Mouse (Mus musculus) stomach, postnatal 0 days (tissue): ENCODE measurements around the gene Pqbp1. TPM values are rescaled to one million over a fixed set of nuclear protein-coding genes. Genes with fewer than 3 reads are reported as not detected.
"Not testable (repeated sequence)": the region's sequence is repeated elsewhere in the genome, so short reads cannot be mapped to it uniquely, and the experiment has no call there.

Experiments
- ATAC-seq: fragments of 200-750 bp; cut with Nextera tagmentation; 2 replicates; pipeline ENCODE4 v1.8.0; 2017; ENCODE audit not compliant: low FRiP score, low TSS enrichment
- DNase-seq: peaks from one replicate; pipeline ENCODE4 v3.0.0-alpha.2; 2016; ENCODE audit warnings: low spot score
- H3K27ac ChIP-seq: fragments of 300-500 bp; sonication (generic); replicated peaks from 2 replicates; pipeline ENCODE4 v1.5.1; 2014; ENCODE audit warnings: mild to moderate bottlenecking, control low read depth
- H3K27me3 ChIP-seq: fragments of 300-500 bp; sonication (generic); 2 replicates; pipeline ENCODE4 v1.6.1; 2014; ENCODE audit warnings: low read length; ENCODE audit not compliant: control insufficient read depth, insufficient read depth
- H3K36me3 ChIP-seq: fragments of 300-500 bp; sonication (generic); 2 replicates; pipeline ENCODE4 v1.6.1; 2014; ENCODE audit warnings: low read length, mixed read lengths; ENCODE audit not compliant: control insufficient read depth, insufficient read depth
- H3K4me1 ChIP-seq: fragments of 300-500 bp; sonication (generic); replicated peaks from 2 replicates; pipeline ENCODE4 v1.6.1; 2014; ENCODE audit warnings: antibody characterized with exemption; ENCODE audit not compliant: control insufficient read depth, insufficient read depth
- H3K4me2 ChIP-seq: fragments of 300-500 bp; sonication (generic); replicated peaks from 2 replicates; pipeline ENCODE4 v1.6.1; 2014; ENCODE audit warnings: low read depth, mild to moderate bottlenecking, control low read depth, moderate library complexity
- H3K4me3 ChIP-seq: fragments of 300-500 bp; sonication (generic); 2 replicates; pipeline ENCODE4 v1.5.1; 2014; ENCODE audit warnings: low read depth, low read length, control low read depth
- H3K9ac ChIP-seq: fragments of 300-500 bp; sonication (generic); 2 replicates; pipeline ENCODE4 v1.6.1; 2014; ENCODE audit warnings: mild to moderate bottlenecking, low read length, control low read depth, mixed read lengths
- H3K9me3 ChIP-seq: fragments of 300-500 bp; sonication (generic); 2 replicates; pipeline ENCODE4 v1.6.1; 2016; ENCODE audit warnings: low read length; ENCODE audit not compliant: control insufficient read depth
- CTCF ChIP-seq: IDR thresholded peaks from 2 replicates; pipeline ENCODE4 v1.5.1; 2016; ENCODE audit warnings: antibody characterized with exemption, low read depth, mild to moderate bottlenecking, moderate library complexity
- EP300 ChIP-seq: optimal IDR thresholded peaks from 2 replicates; pipeline ENCODE3; 2016; ENCODE audit warnings: antibody characterized with exemption
- WGBS: fragments of 180-500 bp; shearing (Covaris S2); extraction: QIAGEN DNeasy Blood & Tissue Kit; methylation state at CpG from one replicate; pipeline ENCODE4 v1.1.7; 2014; 5-methylcytosine and 5-hydroxymethylcytosine counted together
- polyA plus RNA-seq: library from polyadenylated mRNA; unstranded; fragments of >200 nt; fragmentation: Nextera tagmentation; extraction: Ambion mirVana; gene quantifications from 2 replicates; pipeline ENCODE4 v1.2.1, GENCODE M21; 2015

Pqbp1 gene
- polyA plus RNA-seq, 1 experiment from 2014 or later: 62.2 TPM

- TF ChIP-seq CTCF (peak; percentile 37), EP300 (no peak)
Observed at GRCm38 (mm10) chrX:7936874-7937273, 37.8 kb upstream of the Pqbp1 start.

GRCm38 (mm10) chrX:7928270-7928790 is 29.3 kb upstream of the Pqbp1 start, which contains the start of gene Eras:
TSS of gene Eras (minus strand) at chrX:7928607.
- no peaks in the 10 kb centered on the region for H3K9me3 ChIP-seq
- H3K36me3 ChIP-seq: peaks cover 2% of the 10 kb centered on the region; the same call in 1 of the 2 replicates
- no peak for ATAC-seq
- H3K4me3 ChIP-seq: no peak within 1 kb of the TSS
- H3K4me1 ChIP-seq: no peaks in the 10 kb centered on the region
- H3K4me2 ChIP-seq: no peak within 1 kb of the TSS
- no peak within 1 kb of the TSS for H3K27ac ChIP-seq
- H3K9ac ChIP-seq: no peak within 1 kb of the TSS
- TF ChIP-seq EP300 (no peak), CTCF (no peak)
- H3K27me3 ChIP-seq: no peaks in the 10 kb centered on the region
- DNase-seq: no peak
- WGBS: 18% methylated on average over 12 of the region's 19 CpGs

More at GRCm38 (mm10) chrX:7936874-7937273, 37.8 kb upstream of the Pqbp1 start:
- Histone ChIP-seq H3K36me3 (no peaks in the 10 kb centered on the region), H3K27ac (no peak overlapping the region), H3K27me3 (no peaks in the 10 kb centered on the region), H3K4me2 (no peak overlapping the region), H3K9ac (no peak overlapping the region), H3K9me3 (no peaks in the 10 kb centered on the region), H3K4me1 (no peaks in the 10 kb centered on the region), H3K4me3 (no peak overlapping the region)
- no peak for ATAC-seq
- 59% methylated on average over 11 of the region's 11 CpGs for WGBS
- DNase-seq: no peak

- WGBS: 22% methylated on average over 10 of the region's 10 CpGs
- TF ChIP-seq EP300: no peak
- no peak for TF ChIP-seq CTCF
- H3K9me3 ChIP-seq: no peaks in the 10 kb centered on the region
- H3K36me3 ChIP-seq: peaks cover 2% of the 10 kb centered on the region; the same call in 1 of the 2 replicates
- H3K4me1 ChIP-seq: no peaks in the 10 kb centered on the region
- H3K27me3 ChIP-seq: no peaks in the 10 kb centered on the region
- no peak overlapping the region for H3K27ac ChIP-seq
- H3K9ac ChIP-seq: no peak overlapping the region
- ATAC-seq: no peak
- DNase-seq: no peak
- no peak overlapping the region for H3K4me2 ChIP-seq
- no peak overlapping the region for H3K4me3 ChIP-seq
Observed at GRCm38 (mm10) chrX:7927116-7927515, 28.0 kb upstream of the Pqbp1 start.

- no peak overlapping the region for H3K4me2 ChIP-seq
- no peak overlapping the region for H3K27ac ChIP-seq
- no peak overlapping the region for H3K4me3 ChIP-seq
- H3K9ac ChIP-seq: no peak overlapping the region
- DNase-seq (no peak), ATAC-seq (no peak)
- no peak for TF ChIP-seq CTCF
- no peak for TF ChIP-seq EP300
- H3K9me3 ChIP-seq: no peaks in the 10 kb centered on the region
- WGBS: 76% methylated on average over 6 of the region's 6 CpGs
- no peaks in the 10 kb centered on the region for H3K36me3 ChIP-seq
- no peaks in the 10 kb centered on the region for H3K4me1 ChIP-seq
- no peaks in the 10 kb centered on the region for H3K27me3 ChIP-seq
Observed at GRCm38 (mm10) chrX:7926266-7926665, 27.2 kb upstream of the Pqbp1 start.

- no peak overlapping the region for H3K9ac ChIP-seq
- no peak for TF ChIP-seq EP300
- no peak for TF ChIP-seq CTCF
- 9% methylated on average over 37 of the region's 48 CpGs for whole genome bisulfite sequencing
- no peaks in the 10 kb centered on the region for H3K27me3 ChIP-seq
- H3K27ac ChIP-seq: no peak overlapping the region
- peak overlapping the region; percentile 17; the same call in 1 of the 2 replicates for H3K4me3 ChIP-seq
- ATAC-seq (0 out of 2 replicates have a peak, but pooled peaks have one; percentile 26), DNase-seq (peak; percentile 15)
- no peaks in the 10 kb centered on the region for H3K9me3 ChIP-seq
- H3K36me3 ChIP-seq: no peaks in the 10 kb centered on the region
- H3K4me1 ChIP-seq: no peaks in the 10 kb centered on the region
- H3K4me2 ChIP-seq: peak overlapping the region; percentile 27
Observed at GRCm38 (mm10) chrX:7922032-7922431, 23.0 kb upstream of the Pqbp1 start.

GRCm38 (mm10) chrX:7919601-7920383 is 20.7 kb upstream of the Pqbp1 start, which contains the start of gene Pcsk1n:
TSS of gene Pcsk1n (plus strand) at chrX:7919822.
- Histone ChIP-seq H3K4me3 (no peak within 1 kb of the TSS), H3K9me3 (no peaks in the 10 kb centered on the region), H3K9ac (no peak within 1 kb of the TSS), H3K27ac (no peak within 1 kb of the TSS), H3K4me1 (no peaks in the 10 kb centered on the region), H3K4me2 (no peak within 1 kb of the TSS), H3K36me3 (no peaks in the 10 kb centered on the region), H3K27me3 (no peaks in the 10 kb centered on the region)
- 17% methylated on average over 31 of the region's 40 CpGs for WGBS
- no peak for ATAC-seq
- no peak for TF ChIP-seq EP300
- TF ChIP-seq CTCF: no peak
- no peak for DNase-seq

- ATAC-seq, H3K36me3 ChIP-seq: not testable (repeated sequence)
Observed at GRCm38 (mm10) chrX:7917960-7918359, 18.9 kb upstream of the Pqbp1 start.

More at GRCm38 (mm10) chrX:7917960-7918359, 18.9 kb upstream of the Pqbp1 start:
- H3K9ac ChIP-seq, H3K9me3 ChIP-seq, H3K27me3 ChIP-seq, H3K4me2 ChIP-seq, H3K27ac ChIP-seq, H3K4me3 ChIP-seq, DNase-seq, H3K4me1 ChIP-seq: not testable (repeated sequence)
- WGBS: 63% methylated on average over 6 of the region's 6 CpGs
